Mouse (Mus musculus) ES-Bruce4 (cell line): Measurements from ENCODE around the gene Iqcf6. TPM values are rescaled to one million over a fixed set of nuclear protein-coding genes. Genes with fewer than 3 reads are reported as not detected.
"Not testable (repeated sequence)": the region's sequence is repeated elsewhere in the genome, so short reads cannot be mapped to it uniquely, and the experiment has no call there.

Source experiments
- H3K27ac ChIP-seq: 2 replicates; pipeline ENCODE4 v1.5.1; 2012; ENCODE audit warnings: low read length, inconsistent platforms; ENCODE audit not compliant: insufficient read depth
- H3K27me3 ChIP-seq: 2 replicates; pipeline ENCODE4 v1.6.1; 2012; ENCODE audit warnings: mild to moderate bottlenecking, low read length, inconsistent platforms; ENCODE audit not compliant: control insufficient read depth, poor library complexity, insufficient read depth, severe bottlenecking
- H3K36me3 ChIP-seq: 2 replicates; pipeline ENCODE4 v1.6.1; 2012; ENCODE audit warnings: inconsistent platforms, mild to moderate bottlenecking, low read length, moderate library complexity; ENCODE audit not compliant: control insufficient read depth, poor library complexity, insufficient read depth, severe bottlenecking
- H3K4me1 ChIP-seq: one replicate; pipeline ENCODE4 v1.8.1; 2011; ENCODE audit warnings: low read length; ENCODE audit not compliant: control insufficient read depth, insufficient read depth
- H3K4me3 ChIP-seq: 2 replicates; pipeline ENCODE4 v1.5.1; 2011; ENCODE audit warnings: low read depth, mild to moderate bottlenecking, low read length
- H3K9ac ChIP-seq: 2 replicates; pipeline ENCODE4 v1.6.1; 2012; ENCODE audit warnings: low read depth, mild to moderate bottlenecking, inconsistent platforms; ENCODE audit not compliant: poor library complexity, severe bottlenecking
- H3K9me3 ChIP-seq: replicated peaks from 2 replicates; pipeline ENCODE4 v1.6.1; 2012; ENCODE audit warnings: mild to moderate bottlenecking, low read length, inconsistent platforms; ENCODE audit not compliant: control insufficient read depth, poor library complexity, insufficient read depth, severe bottlenecking
- CTCF ChIP-seq: IDR thresholded peaks from one replicate; pipeline ENCODE4 v1.8.1; 2011; ENCODE audit warnings: low read depth, low read length
- EP300 ChIP-seq: IDR thresholded peaks from 2 replicates; pipeline ENCODE4 v1.6.1; 2011; ENCODE audit warnings: low read depth, low read length; ENCODE audit not compliant: insufficient read depth
- POLR2A ChIP-seq: IDR thresholded peaks from one replicate; pipeline ENCODE4 v1.8.1; 2011; ENCODE audit warnings: low read length; ENCODE audit not compliant: insufficient read depth
- polyA plus RNA-seq: library from polyadenylated mRNA; stranded (reverse); fragments of >200 nt; gene quantifications from 2 replicates; pipeline ENCODE4 v1.2.4, GENCODE M21; 2011; ENCODE audit warnings: low read depth; ENCODE audit not compliant: missing spikeins, insufficient read depth, insufficient read length

The Iqcf6 gene
- polyA plus RNA-seq: not detected in 2 replicates

DNA sequence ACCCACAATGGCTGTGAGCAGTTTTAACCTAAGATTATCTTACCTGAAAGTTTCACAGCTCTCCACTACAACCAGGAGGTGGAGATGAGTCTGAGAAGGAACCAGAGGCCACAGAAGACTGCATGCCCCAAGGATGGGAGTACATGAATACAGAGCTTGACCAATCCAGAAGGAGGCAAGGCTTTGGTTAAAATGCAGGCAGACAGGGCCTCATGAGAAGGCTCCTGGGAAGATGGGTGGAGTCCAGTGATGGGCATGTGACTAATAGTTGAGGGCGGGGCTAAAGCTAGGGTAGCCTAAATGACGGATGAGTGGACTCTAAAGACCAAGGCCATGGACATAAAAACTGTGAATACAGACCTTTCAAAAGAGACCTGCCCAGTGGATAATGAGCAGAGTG lies at the start of gene Iqcf6:
TSS of gene Iqcf6 (plus strand) at position 301 of the 400 bp plus-strand sequence.
- TF ChIP-seq CTCF (no peak), POLR2A (no peak), EP300 (no peak)
- no peak within 1 kb of the TSS for H3K27ac ChIP-seq
- H3K4me1 ChIP-seq: no peaks in the 10 kb centered on the region
- H3K9ac ChIP-seq: no peak within 1 kb of the TSS
- H3K27me3 ChIP-seq: no peaks in the 10 kb centered on the region
- 0 out of 2 replicates have a peak within 1 kb of the TSS, but pooled peaks have one; percentile 1 for H3K4me3 ChIP-seq
- H3K9me3 ChIP-seq: no peaks in the 10 kb centered on the region
- H3K36me3 ChIP-seq: no peaks in the 10 kb centered on the region

DNA sequence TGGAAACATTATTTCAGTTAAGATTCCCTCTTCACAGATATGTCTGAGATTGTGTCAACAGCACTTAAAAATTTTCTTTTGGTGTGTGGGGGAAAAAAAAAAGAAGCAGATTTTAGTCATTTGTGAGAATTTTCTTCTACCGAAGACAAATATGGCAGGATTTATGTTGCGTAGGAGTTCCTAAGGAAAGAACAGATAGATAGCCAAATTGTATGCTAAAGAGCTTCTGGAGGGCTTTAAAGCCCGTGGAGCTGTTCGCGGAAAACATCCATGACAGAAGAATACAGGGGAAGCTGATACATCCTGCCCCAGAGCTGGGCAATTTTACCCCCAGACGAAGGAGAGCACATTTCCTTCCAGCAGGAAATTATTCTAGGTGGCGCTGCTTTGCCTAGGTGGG lies 46.4 kb upstream of the Iqcf6 start:
- no peak overlapping the region for H3K9ac ChIP-seq
- peak; percentile 16 for TF ChIP-seq CTCF
- no peak for TF ChIP-seq POLR2A
- no peak for TF ChIP-seq EP300
- no peaks in the 10 kb centered on the region for H3K4me1 ChIP-seq
- H3K36me3 ChIP-seq: no peaks in the 10 kb centered on the region
- no peaks in the 10 kb centered on the region for H3K27me3 ChIP-seq
- H3K27ac ChIP-seq: no peak overlapping the region
- 0 out of 2 replicates have a peak, but pooled peaks cover 3% of the 10 kb centered on the region for H3K9me3 ChIP-seq
- H3K4me3 ChIP-seq: no peak overlapping the region

DNA sequence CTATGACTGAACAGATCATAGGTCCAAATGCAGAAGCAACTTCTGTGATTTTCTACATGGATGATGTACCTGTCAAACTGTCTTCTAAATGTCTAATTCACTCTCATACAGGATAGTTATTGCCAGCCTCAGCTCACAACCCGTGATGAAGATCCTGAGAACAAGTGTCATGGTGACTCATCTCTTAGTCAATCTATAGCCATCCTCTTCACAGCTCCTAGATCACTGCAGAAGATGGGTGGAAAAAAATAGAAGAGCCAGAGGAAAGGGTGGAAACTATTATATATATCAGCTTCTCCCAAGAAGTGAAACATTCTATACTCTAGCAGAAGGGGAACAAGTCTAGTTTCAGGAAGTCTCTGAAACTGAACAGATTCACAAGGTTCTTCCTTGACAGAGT lies 43.8 kb upstream of the Iqcf6 start:
- no peaks in the 10 kb centered on the region for H3K36me3 ChIP-seq
- no peak overlapping the region for H3K9ac ChIP-seq
- H3K4me1 ChIP-seq: no peaks in the 10 kb centered on the region
- no peaks in the 10 kb centered on the region for H3K27me3 ChIP-seq
- H3K27ac ChIP-seq: no peak overlapping the region
- H3K4me3 ChIP-seq: no peak overlapping the region
- H3K9me3 ChIP-seq: 0 out of 2 replicates have a peak, but pooled peaks cover 3% of the 10 kb centered on the region
- TF ChIP-seq CTCF (no peak), EP300 (no peak), POLR2A (no peak)

DNA sequence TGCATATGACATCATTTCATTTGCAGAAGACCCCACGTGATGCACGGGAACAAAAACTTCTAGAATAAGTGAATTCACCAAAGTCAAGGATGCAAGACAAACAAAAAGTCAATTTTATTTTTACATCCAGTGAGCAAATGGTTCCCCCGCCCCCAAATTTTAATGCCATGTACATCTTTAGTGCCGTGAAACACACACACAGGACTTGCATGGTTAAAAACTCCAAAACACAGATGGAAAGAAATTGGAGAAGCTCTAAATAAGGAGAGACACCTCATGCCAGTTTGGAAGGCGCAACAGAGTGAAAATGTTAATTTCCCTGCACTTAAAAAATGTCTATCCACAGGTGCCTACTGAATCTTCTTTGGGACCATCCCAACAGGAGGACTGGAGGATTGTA lies 34.2 kb upstream of the Iqcf6 start:
- TF ChIP-seq POLR2A: no peak
- no peak for TF ChIP-seq CTCF
- TF ChIP-seq EP300: no peak
- H3K9ac ChIP-seq: no peak overlapping the region

DNA sequence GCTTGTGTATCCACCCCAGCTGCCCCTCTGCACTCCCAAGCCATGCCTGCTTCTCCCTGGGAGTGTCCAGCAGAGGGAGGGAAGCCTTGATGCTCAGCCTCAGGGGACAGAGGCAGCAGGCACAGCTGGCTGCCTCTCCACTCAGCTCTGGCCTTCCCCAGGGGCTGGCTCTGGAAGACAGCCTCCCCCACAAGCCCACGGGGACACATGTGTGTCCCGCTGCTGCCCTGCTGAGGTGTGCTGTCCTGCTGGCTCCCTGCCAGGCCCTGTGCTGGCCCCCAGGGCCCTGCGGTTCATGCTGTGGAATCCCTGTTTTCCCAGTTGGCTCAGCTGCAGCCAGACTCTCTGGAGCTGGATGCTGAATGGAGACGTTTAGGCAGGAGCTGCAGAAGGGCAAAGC lies 31.0 kb upstream of the Iqcf6 start:
- H3K4me3 ChIP-seq, H3K36me3 ChIP-seq, H3K27me3 ChIP-seq, H3K27ac ChIP-seq, H3K9ac ChIP-seq, H3K9me3 ChIP-seq, H3K4me1 ChIP-seq: not testable (repeated sequence)

More for the DNA sequence above, 34.2 kb upstream of the Iqcf6 start:
- no peaks in the 10 kb centered on the region for H3K36me3 ChIP-seq
- H3K4me3 ChIP-seq: no peak overlapping the region
- H3K27me3 ChIP-seq: no peaks in the 10 kb centered on the region
- no peak overlapping the region for H3K27ac ChIP-seq
- H3K4me1 ChIP-seq: no peaks in the 10 kb centered on the region
- 0 out of 2 replicates have a peak, but pooled peaks cover 3% of the 10 kb centered on the region for H3K9me3 ChIP-seq

DNA sequence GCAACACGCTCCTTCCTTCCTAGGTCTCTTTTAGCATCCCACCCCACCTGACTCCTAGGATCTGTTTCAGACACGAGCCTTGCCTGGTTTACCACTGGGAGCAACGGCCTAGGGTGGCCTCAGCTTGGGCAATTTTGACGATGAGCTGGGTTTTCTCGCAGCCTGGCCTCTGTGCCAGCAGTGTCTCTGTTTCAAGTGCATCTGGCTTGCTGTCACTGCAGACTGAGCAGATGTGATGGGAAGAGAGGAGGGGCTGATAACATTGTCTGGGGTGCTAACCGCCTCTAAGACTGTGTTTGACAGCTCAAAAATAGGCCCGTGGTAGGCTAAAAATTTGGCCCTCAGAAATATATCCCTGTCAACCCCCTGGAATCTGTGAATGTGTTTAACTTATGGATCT lies 30.5 kb upstream of the Iqcf6 start:
- Histone ChIP-seq H3K27ac (no peak overlapping the region), H3K9ac (no peak overlapping the region), H3K4me3 (no peak overlapping the region), H3K36me3 (no peaks in the 10 kb centered on the region), H3K9me3 (0 out of 2 replicates have a peak, but pooled peaks cover 3% of the 10 kb centered on the region), H3K27me3 (no peaks in the 10 kb centered on the region), H3K4me1 (no peaks in the 10 kb centered on the region)
- TF ChIP-seq CTCF (no peak), EP300 (no peak), POLR2A (no peak)

DNA sequence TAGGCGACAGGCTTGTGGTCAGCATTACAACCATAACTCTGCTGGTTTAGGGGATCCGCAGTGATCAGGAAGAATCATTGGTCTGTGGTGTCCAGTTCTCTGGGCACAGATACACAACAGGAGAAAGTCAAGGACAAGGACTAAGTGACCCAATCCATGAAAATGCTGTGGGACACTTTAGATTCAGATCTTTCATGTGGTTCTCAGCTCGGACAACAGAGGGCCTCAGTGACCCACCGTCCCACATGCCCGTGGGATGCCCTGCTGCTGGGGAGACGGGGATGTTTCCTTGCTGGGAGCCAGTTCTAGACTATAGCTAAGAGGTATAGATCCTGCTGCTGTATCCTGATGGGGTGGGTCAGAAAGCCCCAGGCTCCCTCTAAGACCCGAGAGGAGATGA lies 27.9 kb upstream of the Iqcf6 start:
- Histone ChIP-seq H3K27me3 (no peaks in the 10 kb centered on the region), H3K9me3 (no peaks in the 10 kb centered on the region), H3K27ac (no peak overlapping the region), H3K9ac (no peak overlapping the region), H3K4me3 (peak overlapping the region; percentile 35), H3K36me3 (no peaks in the 10 kb centered on the region), H3K4me1 (no peaks in the 10 kb centered on the region)
- peak; percentile 61 for TF ChIP-seq CTCF
- no peak for TF ChIP-seq POLR2A
